Mouse (Mus musculus) midbrain, embryonic 16.5 days (tissue): Measurements from ENCODE around the gene Slc35f1. TPM values are rescaled to one million over a fixed set of nuclear protein-coding genes. Genes with fewer than 3 reads are reported as not detected.
"Not testable (repeated sequence)": the region's sequence is repeated elsewhere in the genome, so short reads cannot be mapped to it uniquely, and the experiment has no call there.

Experiments used
- ATAC-seq: fragments of 200-750 bp; cut with Nextera tagmentation; 2 replicates; pipeline ENCODE4 v1.8.0; 2017; ENCODE audit warnings: moderate TSS enrichment
- H3K27ac ChIP-seq: fragments of 300-500 bp; sonication (generic); 2 replicates; pipeline ENCODE4 v1.5.1; 2014; ENCODE audit warnings: mild to moderate bottlenecking, low read length, mixed read lengths
- H3K27me3 ChIP-seq: fragments of 300-500 bp; sonication (generic); 2 replicates; pipeline ENCODE4 v1.6.1; 2014; ENCODE audit warnings: low read depth, low read length, mixed read lengths; ENCODE audit not compliant: control insufficient read depth, insufficient read depth
- H3K36me3 ChIP-seq: fragments of 300-500 bp; sonication (generic); 2 replicates; pipeline ENCODE4 v1.6.1; 2014; ENCODE audit warnings: mild to moderate bottlenecking, low read length, moderate library complexity, mixed read lengths; ENCODE audit not compliant: control insufficient read depth, insufficient read depth
- H3K4me1 ChIP-seq: fragments of 300-500 bp; sonication (generic); 2 replicates; pipeline ENCODE4 v1.6.1; 2014; ENCODE audit warnings: mild to moderate bottlenecking, low read length, mixed read lengths; ENCODE audit not compliant: control insufficient read depth, insufficient read depth
- H3K4me2 ChIP-seq: fragments of 300-500 bp; sonication (generic); 2 replicates; pipeline ENCODE4 v1.6.1; 2014; ENCODE audit warnings: mild to moderate bottlenecking, low read length, mixed read lengths
- H3K4me3 ChIP-seq: fragments of 300-500 bp; sonication (generic); 2 replicates; pipeline ENCODE4 v1.5.1; 2014; ENCODE audit warnings: low read depth, mild to moderate bottlenecking, low read length, moderate library complexity, mixed read lengths
- H3K9ac ChIP-seq: fragments of 300-500 bp; sonication (generic); 2 replicates; pipeline ENCODE4 v1.6.1; 2014; ENCODE audit warnings: low read depth, low read length, mixed read lengths
- H3K9me3 ChIP-seq: fragments of 300-500 bp; sonication (generic); replicated peaks from 2 replicates; pipeline ENCODE4 v1.6.1; 2014; ENCODE audit warnings: mild to moderate bottlenecking, low read length, mixed read lengths; ENCODE audit not compliant: control insufficient read depth, poor library complexity, severe bottlenecking
- WGBS: fragments of 180-500 bp; shearing (Covaris S2); extraction: QIAGEN DNeasy Blood & Tissue Kit; methylation state at CpG from one replicate; pipeline ENCODE4 v1.1.7; 2014; 5-methylcytosine and 5-hydroxymethylcytosine counted together
- polyA plus RNA-seq: library from polyadenylated mRNA; unstranded; fragments of >200 nt; fragmentation: Nextera tagmentation; extraction: Ambion mirVana; gene quantifications from 2 replicates; pipeline ENCODE4 v1.2.1, GENCODE M21; 2015

Slc35f1 gene
- polyA plus RNA-seq, 1 experiment from 2014 or later, result 45.3 TPM

GRCm38 (mm10) chr10:52877263-52878021 is 187.1 kb downstream of the Slc35f1 start:
- Histone ChIP-seq H3K4me2 (no peak overlapping the region), H3K36me3 (no peaks in the 10 kb centered on the region), H3K9me3 (no peaks in the 10 kb centered on the region), H3K9ac (no peak overlapping the region), H3K27ac (no peak overlapping the region; the same call in 1 of the 2 replicates), H3K27me3 (no peaks in the 10 kb centered on the region), H3K4me3 (no peak overlapping the region), H3K4me1 (peaks cover 10% of the 10 kb centered on the region)
- ATAC-seq, result peak; percentile 54
- WGBS, result 23% methylated on average over 6 of the region's 6 CpGs

- ATAC-seq, result peak; percentile 55
- H3K27me3 ChIP-seq, result no peaks in the 10 kb centered on the region
- H3K4me3 ChIP-seq, result no peak overlapping the region
- no peak overlapping the region for H3K4me2 ChIP-seq
- no peaks in the 10 kb centered on the region for H3K36me3 ChIP-seq
- H3K9ac ChIP-seq, result no peak overlapping the region
- 37% methylated on average over 4 of the region's 4 CpGs for WGBS
- H3K27ac ChIP-seq, result peak overlapping the region; percentile 23; the same call in 1 of the 2 replicates
- H3K9me3 ChIP-seq, result no peaks in the 10 kb centered on the region
- H3K4me1 ChIP-seq, result peaks cover 10% of the 10 kb centered on the region
Measured at GRCm38 (mm10) chr10:52878093-52878801, 187.9 kb downstream of the Slc35f1 start.

GRCm38 (mm10) chr10:52896724-52897123 is 206.4 kb downstream of the Slc35f1 start:
- not testable (repeated sequence) for H3K9me3 ChIP-seq, ATAC-seq, H3K4me3 ChIP-seq, H3K9ac ChIP-seq, H3K27ac ChIP-seq, H3K36me3 ChIP-seq, H3K27me3 ChIP-seq, H3K4me2 ChIP-seq, H3K4me1 ChIP-seq

DNA sequence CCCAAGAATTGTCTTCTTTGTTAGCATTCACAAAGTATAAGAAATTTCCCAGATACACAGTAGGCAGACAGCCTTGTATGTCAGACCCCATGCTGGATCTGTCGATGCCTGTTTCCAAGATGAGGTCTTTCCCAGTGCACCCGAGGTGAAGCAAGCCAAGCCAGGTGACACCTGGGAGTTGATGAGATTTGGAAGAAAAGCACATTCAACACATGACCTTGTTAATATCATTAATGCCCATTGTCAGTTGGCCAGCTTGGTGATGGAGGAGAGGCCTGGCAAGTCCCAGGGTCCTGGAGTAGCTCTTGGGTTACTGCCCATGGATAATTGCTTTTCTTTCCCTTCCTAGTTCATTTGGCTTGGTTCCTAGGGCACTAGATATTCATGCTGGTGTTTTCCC is 214.6 kb downstream of the Slc35f1 start:
- ATAC-seq, result no peak
- WGBS, result 66% methylated on average over 2 of the region's 2 CpGs

DNA sequence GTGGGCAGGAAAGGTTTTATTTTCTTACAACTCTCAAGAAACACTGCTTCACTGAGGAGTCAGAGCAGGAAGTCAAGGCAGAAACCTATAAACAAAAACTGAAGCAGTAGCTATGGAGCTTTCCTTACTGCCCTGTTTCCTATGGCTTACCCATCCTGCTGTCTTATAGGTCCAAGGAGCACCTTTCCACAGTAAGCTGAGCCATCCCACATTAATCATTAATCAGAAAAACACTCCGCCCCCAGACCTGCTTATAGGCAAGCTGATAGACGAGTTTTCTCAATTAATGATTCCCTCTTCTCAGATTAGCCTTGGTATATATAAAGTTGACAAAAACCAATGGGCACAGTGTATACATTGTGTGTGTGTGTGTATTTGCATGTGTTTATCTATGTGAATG is 221.4 kb downstream of the Slc35f1 start:
- H3K4me1 ChIP-seq, result 0 out of 2 replicates have a peak, but pooled peaks cover 5% of the 10 kb centered on the region
- H3K27ac ChIP-seq, result no peak overlapping the region
- no peaks in the 10 kb centered on the region for H3K9me3 ChIP-seq
- H3K4me3 ChIP-seq, result no peak overlapping the region
- H3K36me3 ChIP-seq, result no peaks in the 10 kb centered on the region
- no peaks in the 10 kb centered on the region for H3K27me3 ChIP-seq
- H3K9ac ChIP-seq, result no peak overlapping the region
- H3K4me2 ChIP-seq, result no peak overlapping the region
- no peak for ATAC-seq
- 88% methylated on average over 2 of the region's 2 CpGs for WGBS

More for the DNA sequence above, 214.6 kb downstream of the Slc35f1 start:
- Histone ChIP-seq H3K27me3 (no peaks in the 10 kb centered on the region), H3K9me3 (no peaks in the 10 kb centered on the region), H3K27ac (no peak overlapping the region), H3K4me2 (no peak overlapping the region), H3K4me3 (no peak overlapping the region), H3K9ac (no peak overlapping the region), H3K36me3 (no peaks in the 10 kb centered on the region), H3K4me1 (no peaks in the 10 kb centered on the region)

DNA sequence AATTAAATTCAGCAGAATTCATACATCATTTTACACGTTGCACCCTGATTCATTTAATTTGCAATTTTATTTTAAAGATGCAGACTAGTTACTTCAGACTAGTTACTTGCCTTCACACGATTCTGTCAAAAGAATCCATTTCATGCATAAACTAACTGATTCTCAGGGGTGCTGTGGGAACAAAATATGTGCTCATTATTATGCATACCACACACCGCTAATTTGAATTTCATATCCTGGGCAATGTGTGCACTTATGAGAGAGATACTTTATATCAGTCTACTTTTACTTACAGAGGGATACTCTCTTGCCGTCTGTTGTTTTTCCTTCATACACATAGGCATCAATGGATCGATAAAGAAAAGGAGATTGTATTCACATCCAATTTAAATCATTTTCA is 228.4 kb downstream of the Slc35f1 start:
- no peaks in the 10 kb centered on the region for H3K4me1 ChIP-seq
- H3K4me2 ChIP-seq, result no peak overlapping the region
- H3K4me3 ChIP-seq, result no peak overlapping the region
- H3K36me3 ChIP-seq, result no peaks in the 10 kb centered on the region
- 52% methylated on average over 5 of the region's 5 CpGs for WGBS
- no peak overlapping the region for H3K9ac ChIP-seq
- peak; percentile 63; the same call in 1 of the 2 replicates for ATAC-seq
- H3K9me3 ChIP-seq, result no peaks in the 10 kb centered on the region
- no peaks in the 10 kb centered on the region for H3K27me3 ChIP-seq
- no peak overlapping the region for H3K27ac ChIP-seq

GRCm38 (mm10) chr10:52923143-52923542 is 232.8 kb downstream of the Slc35f1 start:
- no peak overlapping the region for H3K27ac ChIP-seq
- no peak for ATAC-seq

GRCm38 (mm10) chr10:52926330-52926729 is 236.0 kb downstream of the Slc35f1 start:
- 0 out of 2 replicates have a peak, but pooled peaks have one; percentile 29 for ATAC-seq
- no peaks in the 10 kb centered on the region for H3K27me3 ChIP-seq
- H3K4me1 ChIP-seq, result peaks cover 7% of the 10 kb centered on the region; the same call in 1 of the 2 replicates
- H3K27ac ChIP-seq, result peak overlapping the region; percentile 28; the same call in 1 of the 2 replicates
- H3K9ac ChIP-seq, result no peak overlapping the region
- H3K4me2 ChIP-seq, result no peak overlapping the region
- H3K4me3 ChIP-seq, result no peak overlapping the region
- no peaks in the 10 kb centered on the region for H3K9me3 ChIP-seq
- 70% methylated on average over 3 of the region's 3 CpGs for WGBS
- no peaks in the 10 kb centered on the region for H3K36me3 ChIP-seq

More at GRCm38 (mm10) chr10:52923143-52923542, 232.8 kb downstream of the Slc35f1 start:
- H3K36me3 ChIP-seq, result no peaks in the 10 kb centered on the region
- H3K4me3 ChIP-seq, result no peak overlapping the region
- 70% methylated on average over 8 of the region's 8 CpGs for WGBS
- peaks cover 7% of the 10 kb centered on the region; the same call in 1 of the 2 replicates for H3K4me1 ChIP-seq
- H3K9ac ChIP-seq, result no peak overlapping the region
- no peaks in the 10 kb centered on the region for H3K27me3 ChIP-seq
- no peaks in the 10 kb centered on the region for H3K9me3 ChIP-seq
- no peak overlapping the region for H3K4me2 ChIP-seq

DNA sequence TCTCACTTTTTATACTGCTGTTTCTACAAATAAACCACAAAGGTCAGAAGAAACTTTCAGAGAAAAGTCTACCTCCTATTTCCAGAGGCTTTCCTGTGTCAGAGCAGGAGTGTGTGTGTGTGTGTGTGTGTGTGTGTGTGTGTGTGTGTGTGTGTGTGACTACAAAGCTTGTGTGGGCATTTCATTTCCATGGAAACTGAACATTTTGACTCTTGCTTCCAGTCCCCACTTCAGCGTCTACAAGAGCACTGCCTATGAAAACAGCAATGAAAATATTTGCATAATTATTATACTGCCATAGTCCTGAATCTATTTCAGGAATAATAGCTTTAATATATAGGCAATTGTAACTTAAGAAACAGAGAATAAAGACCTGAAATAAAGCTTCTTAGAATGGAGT is 241.8 kb downstream of the Slc35f1 start:
- Histone ChIP-seq H3K27me3 (no peaks in the 10 kb centered on the region), H3K9me3 (no peaks in the 10 kb centered on the region), H3K9ac (no peak overlapping the region), H3K4me3 (no peak overlapping the region), H3K4me2 (no peak overlapping the region), H3K4me1 (no peaks in the 10 kb centered on the region), H3K36me3 (no peaks in the 10 kb centered on the region), H3K27ac (no peak overlapping the region)
- no peak for ATAC-seq
- 20% methylated on average over 1 of the region's 1 CpGs for WGBS
